Mouse (Mus musculus): ENCODE measurements around the gene Glyat. TPM values are rescaled to one million over a fixed set of nuclear protein-coding genes. Genes with fewer than 3 reads are reported as not detected.

The Glyat gene
- not detected in 2 replicates for polyA plus RNA-seq (2021; fragmentation: Nextera tagmentation)
- long read RNA-seq, experiment 1 = 0 reads
- long read RNA-seq, experiment 2 = 0 reads

DNA sequence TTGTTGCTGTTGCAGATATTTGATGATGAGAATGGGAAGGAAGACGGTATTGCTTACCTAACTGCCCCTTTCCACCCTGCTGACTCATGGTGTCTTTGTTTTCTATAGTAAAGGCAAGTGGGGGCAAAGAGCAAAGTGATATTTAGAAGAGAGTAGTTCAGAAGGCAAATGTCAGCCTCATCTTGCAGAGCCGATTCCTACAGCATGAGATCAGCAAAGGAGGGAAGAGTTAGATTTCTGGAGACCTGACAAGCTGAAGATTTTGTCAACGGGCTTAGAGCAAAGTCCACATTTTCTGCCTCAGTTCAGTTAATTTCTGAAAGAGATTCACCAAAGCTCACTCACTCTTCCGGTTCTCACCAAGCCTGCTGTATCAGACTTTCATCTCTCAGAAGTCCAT lies at the start of gene Glyat:
TSS of gene Glyat (plus strand) at position 133 of the 400 bp plus-strand sequence.

DNA sequence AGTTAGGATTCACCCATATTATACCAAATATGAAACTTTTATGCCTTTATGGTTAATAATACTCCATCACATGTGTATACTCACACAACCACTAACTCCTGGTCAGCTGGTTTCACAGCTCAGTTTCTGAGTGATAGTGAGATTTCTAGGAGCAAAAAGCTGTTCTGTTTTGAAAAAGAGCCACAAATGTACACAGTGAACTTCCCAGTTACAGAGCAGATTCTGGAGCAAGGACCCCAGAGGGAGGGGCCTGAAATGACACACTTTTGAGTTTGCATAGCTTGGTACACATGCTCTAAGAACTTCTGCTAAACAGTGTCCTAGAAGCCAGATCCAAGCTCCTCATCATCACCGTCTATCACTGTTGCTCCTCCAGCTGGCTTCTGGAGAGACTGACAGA lies 33.4 kb upstream of the Glyat start, which contains the start of gene Gm4952:
TSS of gene Gm4952 (plus strand) at position 301 of the 400 bp plus-strand sequence.

DNA sequence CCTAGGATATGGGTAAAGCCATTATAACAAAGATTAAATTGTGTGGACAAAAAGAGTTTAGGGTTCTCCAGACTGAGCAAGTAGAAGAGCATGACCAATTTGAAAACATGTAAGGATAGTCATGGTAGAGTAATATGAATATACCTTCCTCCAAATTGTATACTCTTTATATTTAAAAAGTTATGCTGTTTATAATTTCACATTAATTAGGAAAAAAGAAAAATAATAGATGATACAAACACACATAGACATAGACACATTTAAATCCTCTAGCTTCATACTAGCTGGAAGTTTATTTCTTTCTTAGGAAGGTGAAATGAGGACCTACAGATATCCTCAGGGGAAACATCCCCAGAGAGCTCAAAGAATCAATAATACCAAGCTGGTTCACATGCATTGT lies 37.0 kb downstream of the Glyat start, which contains the start of gene Olfr1442:
TSS of gene Olfr1442 (plus strand) at position 301 of the 400 bp plus-strand sequence.

DNA sequence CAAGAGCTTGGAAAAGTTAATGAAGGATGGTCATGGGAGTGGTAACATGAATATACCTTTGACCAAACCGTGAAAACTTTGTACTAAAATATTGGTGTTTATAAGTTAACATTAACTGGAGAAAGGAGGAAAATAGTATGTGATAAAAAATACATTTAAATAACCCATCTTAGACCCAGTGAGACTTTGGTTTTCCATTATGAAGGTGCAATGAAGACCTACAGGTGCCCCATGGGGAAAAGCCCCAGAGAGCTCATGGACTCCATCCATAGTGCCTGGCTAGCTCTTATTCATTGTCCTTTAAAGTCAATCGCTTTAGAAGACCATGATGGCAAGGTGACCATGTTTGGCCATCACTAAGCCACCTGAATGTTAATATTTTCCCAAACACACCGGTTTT lies 44.7 kb downstream of the Glyat start, which contains the start of gene Olfr1443:
TSS of gene Olfr1443 (plus strand) at position 301 of the 400 bp plus-strand sequence.

DNA sequence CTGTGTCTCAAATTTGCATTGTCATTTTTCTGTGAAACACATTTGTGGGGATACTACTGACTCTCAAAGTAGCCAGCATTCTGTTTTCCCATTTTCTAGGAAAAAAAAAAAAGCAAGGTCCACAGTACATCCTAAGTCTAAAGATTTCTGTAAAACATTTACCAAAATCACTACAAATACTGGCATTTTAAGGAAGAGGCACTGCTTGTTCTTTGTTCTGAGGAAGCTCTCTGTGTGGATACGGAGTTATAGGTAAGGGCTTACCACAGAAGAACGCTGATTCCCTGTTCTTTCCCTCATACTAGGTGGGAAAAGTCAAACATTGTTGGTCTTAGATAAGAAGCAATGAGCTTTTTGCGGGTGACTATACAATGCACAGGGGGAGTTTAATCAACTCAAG lies 62.5 kb downstream of the Glyat start, which contains the start of gene Keg1:
TSS of gene Keg1 (plus strand) at position 197 of the 400 bp plus-strand sequence.

Other genes starting within 250 kb of the Glyat start
- not detected in 2 replicates for gene Olfr1440, start 246.0 kb upstream of the Glyat start, polyA plus RNA-seq (2021; fragmentation: Nextera tagmentation)
- not detected in 2 replicates for gene Olfr1441, start 215.9 kb upstream of the Glyat start, polyA plus RNA-seq (2021; fragmentation: Nextera tagmentation)
- not detected in 2 replicates for gene Pfpl, start 205.4 kb upstream of the Glyat start, polyA plus RNA-seq (2021; fragmentation: Nextera tagmentation)
- gene Mpeg1, start 172.5 kb upstream of the Glyat start, polyA plus RNA-seq (2021; fragmentation: Nextera tagmentation) = 2.7 and 3.2 TPM in 2 replicates
- gene Dtx4, start 131.9 kb upstream of the Glyat start, polyA plus RNA-seq (2021; fragmentation: Nextera tagmentation) = 5.0 and 9.3 TPM in 2 replicates
- 0.82 and 1.0 TPM in 2 replicates for gene Fam111a, start 87.6 kb upstream of the Glyat start, polyA plus RNA-seq (2021; fragmentation: Nextera tagmentation)
- gene Gm4952, start 33.3 kb upstream of the Glyat start, polyA plus RNA-seq (2021; fragmentation: Nextera tagmentation) = 0.16 TPM in 1 of 2 replicates, not detected in the other
- gene Olfr1442, start 37.1 kb downstream of the Glyat start, polyA plus RNA-seq (2021; fragmentation: Nextera tagmentation) = not detected in 2 replicates
- gene Olfr1443, start 44.8 kb downstream of the Glyat start, polyA plus RNA-seq (2021; fragmentation: Nextera tagmentation) = not detected in 2 replicates
- not detected in 2 replicates for gene Keg1, start 62.5 kb downstream of the Glyat start, polyA plus RNA-seq (2021; fragmentation: Nextera tagmentation)
- 0.56 and 1.0 TPM in 2 replicates for gene Cntf, start 132.3 kb downstream of the Glyat start, polyA plus RNA-seq (2021; fragmentation: Nextera tagmentation)
- gene Zfp91, start 162.8 kb downstream of the Glyat start, polyA plus RNA-seq (2021; fragmentation: Nextera tagmentation) = 8.9 and 9.6 TPM in 2 replicates
- 2.2 and 2.9 TPM in 2 replicates for gene Lpxn, start 162.9 kb downstream of the Glyat start, polyA plus RNA-seq (2021; fragmentation: Nextera tagmentation)
- gene Gm5244, start 213.4 kb downstream of the Glyat start, polyA plus RNA-seq (2021; fragmentation: Nextera tagmentation) = not detected in 2 replicates
- gene Olfr1444, start 224.0 kb downstream of the Glyat start, polyA plus RNA-seq (2021; fragmentation: Nextera tagmentation) = not detected in 2 replicates

Measured in left cerebral cortex, adult 6 months (tissue).